Mouse (Mus musculus) brain, embryonic 18.5 days (tissue): ENCODE data around the gene Blvrb.

Experiments used
- DNase-seq: peaks from one replicate; pipeline ENCODE4 v3.0.0-alpha.2; 2012; ENCODE audit warnings: low read depth, low spot score

The Blvrb gene

GRCm38 (mm10) chr7:27447419-27448286 lies at the start of gene Blvrb, which contains the start of gene Sptbn4:
Blvrb (plus strand) TSS chr7:27447978.
Sptbn4 (minus strand) TSS chr7:27447686.
- DNase-seq = peak; percentile 96

- no peak for DNase-seq
Measured at GRCm38 (mm10) chr7:27400545-27400944, 47.2 kb upstream of the Blvrb start.

GRCm38 (mm10) chr7:27402675-27403074 lies 45.1 kb upstream of the Blvrb start:
- DNase-seq = no peak

GRCm38 (mm10) chr7:27404203-27404942 lies 43.4 kb upstream of the Blvrb start:
- DNase-seq = no peak

- no peak for DNase-seq
Measured at GRCm38 (mm10) chr7:27406481-27406880, 41.3 kb upstream of the Blvrb start.

- no peak for DNase-seq
Measured at GRCm38 (mm10) chr7:27407816-27408215, 40.0 kb upstream of the Blvrb start.

GRCm38 (mm10) chr7:27408379-27409176 lies 39.2 kb upstream of the Blvrb start:
- DNase-seq = no peak

GRCm38 (mm10) chr7:27417151-27417550 lies 30.6 kb upstream of the Blvrb start:
- DNase-seq = no peak

GRCm38 (mm10) chr7:27419101-27419500 lies 28.7 kb upstream of the Blvrb start:
- DNase-seq = no peak

- no peak for DNase-seq
Measured at GRCm38 (mm10) chr7:27423556-27424326, 24.0 kb upstream of the Blvrb start.

GRCm38 (mm10) chr7:27427387-27427786 lies 20.4 kb upstream of the Blvrb start:
- DNase-seq = no peak

- no peak for DNase-seq
Measured at GRCm38 (mm10) chr7:27428002-27428401, 19.8 kb upstream of the Blvrb start.

GRCm38 (mm10) chr7:27429135-27429534 lies 18.6 kb upstream of the Blvrb start:
- no peak for DNase-seq

GRCm38 (mm10) chr7:27433349-27433748 lies 14.4 kb upstream of the Blvrb start:
- DNase-seq = no peak

GRCm38 (mm10) chr7:27433794-27434193 lies 14.0 kb upstream of the Blvrb start:
- DNase-seq = no peak

- no peak for DNase-seq
Measured at GRCm38 (mm10) chr7:27437544-27437943, 10.2 kb upstream of the Blvrb start.

GRCm38 (mm10) chr7:27440014-27440413 lies 7.8 kb upstream of the Blvrb start:
- DNase-seq = no peak

GRCm38 (mm10) chr7:27446051-27446450 lies 1.7 kb upstream of the Blvrb start:
- no peak for DNase-seq

- no peak for DNase-seq
Measured at GRCm38 (mm10) chr7:27446521-27447418, 1.0 kb upstream of the Blvrb start.
